Mouse (Mus musculus) thymus, adult 2 months (tissue): ENCODE data around the gene Pxdn. TPM values are rescaled to one million over a fixed set of nuclear protein-coding genes. Genes with fewer than 3 reads are reported as not detected.

Experiments used
- DNase-seq: peaks from one replicate; pipeline ENCODE4 v3.0.0; 2021
- H3K27ac ChIP-seq: fragments of 200-500 bp; 2 replicates; pipeline ENCODE4 v1.5.1; 2012; ENCODE audit warnings: low read length, control low read depth; ENCODE audit not compliant: control insufficient read depth, insufficient read depth
- H3K27me3 ChIP-seq: fragments of 200-500 bp; 2 replicates; pipeline ENCODE4 v1.6.1; 2012; ENCODE audit warnings: mild to moderate bottlenecking, low read length, moderate library complexity, mixed read lengths; ENCODE audit not compliant: control insufficient read depth, insufficient read depth
- H3K36me3 ChIP-seq: fragments of 200-500 bp; 2 replicates; pipeline ENCODE4 v1.6.1; 2012; ENCODE audit warnings: mild to moderate bottlenecking, low read length, moderate library complexity; ENCODE audit not compliant: control insufficient read depth, insufficient read depth
- H3K4me1 ChIP-seq: fragments of 200-500 bp; replicated peaks from 2 replicates; pipeline ENCODE4 v1.6.1; 2012; ENCODE audit warnings: low read length; ENCODE audit not compliant: control insufficient read depth, insufficient read depth
- H3K4me3 ChIP-seq: fragments of 200-500 bp; 2 replicates; pipeline ENCODE4 v1.5.1; 2012; ENCODE audit warnings: mild to moderate bottlenecking, low read length, control low read depth, moderate library complexity; ENCODE audit not compliant: control insufficient read depth, insufficient read depth
- CTCF ChIP-seq: fragments of 200-500 bp; IDR thresholded peaks from 2 replicates; pipeline ENCODE4 v1.5.1; 2012; ENCODE audit warnings: mild to moderate bottlenecking, control low read depth, low read length, moderate library complexity, borderline replicate concordance; ENCODE audit not compliant: control insufficient read depth, poor library complexity, insufficient read depth; ENCODE audit errors: extremely low read depth
- POLR2A ChIP-seq: fragments of 200-500 bp; IDR thresholded peaks from 2 replicates; pipeline ENCODE4 v1.6.1; 2012; ENCODE audit warnings: mild to moderate bottlenecking, low read length, control low read depth, moderate library complexity; ENCODE audit not compliant: control insufficient read depth, poor library complexity, insufficient read depth; ENCODE audit errors: extremely low read depth
- WGBS: fragments of 180-500 bp; shearing (Covaris S2); methylation state at CpG from one replicate; pipeline ENCODE4 v1.1.7; 2018; 5-methylcytosine and 5-hydroxymethylcytosine counted together
- polyA plus RNA-seq: library from polyadenylated mRNA; depleted of rRNA; stranded (reverse); fragments of >200 nt; gene quantifications from 2 replicates; pipeline ENCODE4 v1.2.3, GENCODE M21; 2012

Pxdn gene
- polyA plus RNA-seq, 1 experiment, result 17.2 TPM

DNA sequence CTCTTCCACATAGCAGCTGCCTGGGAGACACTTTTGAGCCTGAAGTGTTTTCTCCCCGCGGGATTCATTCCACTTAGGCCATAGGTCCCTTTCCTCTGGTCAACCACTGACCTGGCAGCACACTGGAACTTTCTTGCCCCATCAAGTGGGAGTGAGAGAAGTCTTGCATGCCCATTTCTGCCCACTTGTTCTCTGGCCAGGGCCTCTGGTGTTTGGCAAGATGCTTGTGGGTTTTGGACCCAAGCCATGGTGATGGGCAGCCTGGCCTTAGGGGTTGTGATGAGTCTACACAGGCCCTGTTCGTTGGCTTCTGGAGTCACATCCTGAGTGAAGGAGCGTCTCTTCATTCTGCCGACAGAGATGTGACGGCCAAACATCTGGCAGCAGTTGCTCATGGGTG, 47.7 kb downstream of the Pxdn start:
- Histone ChIP-seq H3K4me3 (no peak overlapping the region), H3K27ac (no peak overlapping the region), H3K27me3 (no peaks in the 10 kb centered on the region), H3K4me1 (no peaks in the 10 kb centered on the region), H3K36me3 (no peaks in the 10 kb centered on the region)
- TF ChIP-seq CTCF (no peak), POLR2A (no peak)
- WGBS, result 89% methylated on average over 6 of the region's 6 CpGs
- DNase-seq, result no peak

DNA sequence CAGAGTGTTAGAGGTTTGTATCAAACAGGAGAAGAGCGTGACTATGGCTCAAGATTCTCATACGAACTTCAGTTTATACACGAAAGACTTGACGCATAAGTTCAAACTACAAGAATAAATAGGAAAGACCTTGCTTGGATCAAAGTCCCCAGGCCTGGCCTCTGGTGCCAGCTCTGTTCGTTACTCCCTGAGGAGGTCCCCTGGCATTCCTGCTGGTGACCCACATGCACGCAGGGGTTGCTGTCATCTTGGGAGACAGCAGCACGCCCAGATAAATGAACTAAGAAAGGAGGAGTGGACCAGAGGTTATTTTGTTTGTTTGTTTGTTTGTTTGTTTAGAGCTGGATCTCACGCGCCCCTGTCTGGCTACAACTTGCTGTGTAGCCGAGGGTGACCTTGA, 48.8 kb downstream of the Pxdn start:
- 92% methylated on average over 10 of the region's 10 CpGs for WGBS
- H3K36me3 ChIP-seq, result no peaks in the 10 kb centered on the region
- TF ChIP-seq CTCF (no peak), POLR2A (no peak)

DNA sequence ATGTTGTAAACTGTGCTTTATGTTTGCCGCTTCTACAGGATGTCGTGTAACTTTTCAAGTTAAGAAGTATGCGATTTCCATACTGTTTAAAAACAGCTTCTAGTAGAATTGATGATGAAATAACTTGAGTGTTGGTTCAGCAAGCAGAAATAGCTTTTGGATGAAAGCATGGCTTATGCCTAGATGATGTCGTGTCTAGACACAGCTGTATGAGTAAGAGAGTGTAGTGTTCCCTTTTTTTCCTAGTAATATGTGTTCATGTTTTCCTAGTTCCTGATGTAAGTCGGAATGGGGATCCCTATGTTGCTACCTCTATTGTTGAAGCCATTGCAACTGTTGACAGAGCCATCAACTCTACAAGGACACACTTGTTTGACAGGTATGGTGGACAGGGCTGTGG, 61.5 kb downstream of the Pxdn start:
- H3K27me3 ChIP-seq, result no peaks in the 10 kb centered on the region
- no peaks in the 10 kb centered on the region for H3K36me3 ChIP-seq
- DNase-seq, result no peak
- 94% methylated on average over 5 of the region's 5 CpGs for WGBS
- TF ChIP-seq CTCF (no peak), POLR2A (no peak)
- H3K4me3 ChIP-seq, result no peak overlapping the region
- H3K4me1 ChIP-seq, result no peaks in the 10 kb centered on the region
- H3K27ac ChIP-seq, result no peak overlapping the region

More for the DNA sequence above, 48.8 kb downstream of the Pxdn start:
- no peak for DNase-seq
- H3K4me3 ChIP-seq, result no peak overlapping the region
- no peak overlapping the region for H3K27ac ChIP-seq
- H3K27me3 ChIP-seq, result no peaks in the 10 kb centered on the region
- no peaks in the 10 kb centered on the region for H3K4me1 ChIP-seq

DNA sequence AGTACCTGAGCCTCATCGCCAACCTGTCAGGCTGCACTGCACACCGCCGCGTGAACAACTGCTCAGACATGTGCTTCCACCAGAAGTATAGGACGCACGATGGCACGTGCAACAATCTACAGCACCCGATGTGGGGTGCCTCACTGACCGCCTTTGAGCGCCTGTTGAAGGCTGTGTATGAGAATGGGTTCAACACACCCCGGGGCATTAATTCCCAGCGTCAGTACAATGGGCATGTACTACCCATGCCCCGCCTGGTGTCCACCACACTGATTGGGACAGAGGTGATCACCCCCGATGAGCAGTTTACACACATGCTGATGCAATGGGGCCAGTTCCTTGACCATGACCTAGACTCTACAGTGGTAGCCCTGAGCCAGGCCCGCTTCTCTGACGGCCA, 64.5 kb downstream of the Pxdn start:
- Histone ChIP-seq H3K27ac (no peak overlapping the region), H3K27me3 (no peaks in the 10 kb centered on the region), H3K4me1 (no peaks in the 10 kb centered on the region), H3K36me3 (no peaks in the 10 kb centered on the region), H3K4me3 (no peak overlapping the region)
- no peak for TF ChIP-seq POLR2A
- no peak for TF ChIP-seq CTCF
- no peak for DNase-seq
- 97% methylated on average over 16 of the region's 16 CpGs for WGBS

DNA sequence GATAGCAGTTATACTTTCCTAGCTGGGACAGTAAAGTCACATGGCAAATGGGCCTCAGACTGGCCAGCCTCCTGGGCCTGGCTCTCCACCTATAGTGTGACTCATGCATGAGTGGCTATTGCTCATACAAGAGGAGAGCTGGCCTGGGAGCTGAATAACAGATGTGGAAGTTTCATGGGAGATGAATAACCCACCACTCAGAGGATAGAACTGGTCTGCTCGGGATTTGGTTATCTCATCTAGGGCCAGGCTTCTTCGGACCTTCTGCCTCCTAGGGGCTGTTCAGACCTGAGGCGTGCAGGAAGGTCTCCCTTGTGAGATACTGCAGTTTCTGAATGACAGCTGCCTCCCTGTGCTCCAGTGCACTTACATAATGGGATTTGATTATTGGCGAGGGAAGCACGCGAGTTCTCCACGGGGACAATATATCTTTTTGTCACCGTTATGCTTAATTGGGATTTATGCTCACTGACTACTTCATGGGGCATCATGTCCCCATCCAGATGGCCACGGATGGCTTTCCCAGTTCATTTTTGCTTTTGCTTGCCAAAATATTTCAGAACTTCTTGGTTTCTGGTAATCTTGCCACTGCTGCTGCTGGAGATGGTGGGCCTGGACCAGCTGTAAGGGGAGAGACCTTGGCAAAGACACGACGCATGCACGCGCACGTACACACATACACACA, 66.4 kb downstream of the Pxdn start:
- no peaks in the 10 kb centered on the region for H3K36me3 ChIP-seq
- no peak overlapping the region for H3K4me3 ChIP-seq
- H3K27ac ChIP-seq, result no peak overlapping the region
- TF ChIP-seq CTCF, result no peak
- TF ChIP-seq POLR2A, result no peak
- no peaks in the 10 kb centered on the region for H3K4me1 ChIP-seq
- WGBS, result 98% methylated on average over 14 of the region's 14 CpGs
- no peaks in the 10 kb centered on the region for H3K27me3 ChIP-seq
- no peak for DNase-seq

DNA sequence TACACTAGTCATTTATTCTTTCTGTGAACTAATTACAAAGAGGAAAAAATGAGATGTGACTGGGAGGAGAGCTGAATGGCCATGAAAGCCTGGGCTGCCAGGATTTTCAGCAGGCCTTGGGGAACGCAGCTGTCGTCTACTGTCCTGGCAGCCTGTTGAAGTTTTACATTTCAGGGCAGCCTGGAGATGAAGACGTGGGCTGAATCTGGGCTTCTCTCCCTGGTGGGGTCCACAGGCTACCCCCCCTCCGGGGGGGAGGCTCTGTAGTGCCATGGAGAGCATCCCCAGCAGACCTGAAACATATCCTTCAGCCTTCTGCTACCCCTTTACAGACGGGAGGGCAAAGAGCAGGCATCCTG, 66.9 kb downstream of the Pxdn start:
- Histone ChIP-seq H3K27ac (no peak overlapping the region), H3K36me3 (no peaks in the 10 kb centered on the region), H3K27me3 (no peaks in the 10 kb centered on the region), H3K4me1 (no peaks in the 10 kb centered on the region), H3K4me3 (no peak overlapping the region)
- 82% methylated on average over 5 of the region's 5 CpGs for WGBS
- TF ChIP-seq CTCF, result no peak
- no peak for TF ChIP-seq POLR2A
- DNase-seq, result no peak

DNA sequence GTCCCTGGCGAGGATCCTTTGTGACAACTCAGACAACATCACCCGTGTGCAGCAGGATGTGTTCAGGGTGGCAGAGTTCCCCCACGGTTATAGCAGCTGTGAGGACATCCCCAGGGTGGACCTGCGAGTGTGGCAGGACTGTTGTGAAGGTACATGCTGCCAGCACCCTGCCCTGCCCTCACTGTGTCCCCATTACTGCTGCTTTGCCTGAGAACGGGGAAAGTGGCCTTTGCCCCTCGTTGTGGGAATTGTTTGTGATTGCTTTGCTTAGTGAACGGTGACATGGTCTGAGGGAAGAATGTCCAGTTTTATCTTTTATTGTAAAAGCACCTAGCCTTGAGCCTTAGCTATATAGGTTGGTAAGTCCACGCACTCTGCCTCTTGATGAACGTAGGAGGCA, 69.2 kb downstream of the Pxdn start:
- no peak for DNase-seq
- whole genome bisulfite sequencing, result 90% methylated on average over 9 of the region's 9 CpGs
- Histone ChIP-seq H3K4me3 (no peak overlapping the region), H3K4me1 (no peaks in the 10 kb centered on the region), H3K27me3 (no peaks in the 10 kb centered on the region), H3K36me3 (no peaks in the 10 kb centered on the region), H3K27ac (no peak overlapping the region)
- TF ChIP-seq CTCF, result no peak
- no peak for TF ChIP-seq POLR2A
